Mouse (Mus musculus) liver, adult 2 months (tissue): ENCODE measurements around the gene Myo5c. TPM values are rescaled to one million over a fixed set of nuclear protein-coding genes. Genes with fewer than 3 reads are reported as not detected.

Source experiments
- DNase-seq: peaks from one replicate; pipeline ENCODE4 v3.0.0-alpha.2; 2011; ENCODE audit warnings: low read depth, low spot score; ENCODE audit errors: extremely low read depth
- H3K27ac ChIP-seq: fragments of 200-500 bp; replicated peaks from 2 replicates; pipeline ENCODE4 v1.5.1; 2012; ENCODE audit warnings: low read depth, mild to moderate bottlenecking, control low read depth, inconsistent platforms, low read length; ENCODE audit not compliant: insufficient read depth
- H3K27me3 ChIP-seq: fragments of 200-500 bp; 2 replicates; pipeline ENCODE4 v1.6.1; 2012; ENCODE audit warnings: mild to moderate bottlenecking, moderate library complexity, low read length, inconsistent platforms; ENCODE audit not compliant: control insufficient read depth, insufficient read depth
- H3K36me3 ChIP-seq: fragments of 200-500 bp; 2 replicates; pipeline ENCODE4 v1.6.1; 2012; ENCODE audit warnings: low read length, inconsistent platforms; ENCODE audit not compliant: control insufficient read depth, insufficient read depth
- H3K4me1 ChIP-seq: fragments of 200-500 bp; 2 replicates; pipeline ENCODE4 v1.6.1; 2011; ENCODE audit warnings: low read length; ENCODE audit not compliant: control insufficient read depth, insufficient read depth
- H3K4me3 ChIP-seq: fragments of 200-500 bp; 2 replicates; pipeline ENCODE4 v1.5.1; 2011; ENCODE audit warnings: low read depth, mild to moderate bottlenecking, control low read depth, low read length, moderate library complexity; ENCODE audit not compliant: insufficient read depth
- H3K79me2 ChIP-seq: fragments of 200-500 bp; 2 replicates; pipeline ENCODE4 v1.6.1; 2012; ENCODE audit warnings: inconsistent platforms, mild to moderate bottlenecking, low read length, moderate library complexity; ENCODE audit not compliant: control insufficient read depth, insufficient read depth
- H3K9ac ChIP-seq: fragments of 200-500 bp; 2 replicates; pipeline ENCODE4 v1.6.1; 2012; ENCODE audit warnings: low read depth, mild to moderate bottlenecking, control low read depth, inconsistent platforms, low read length
- CTCF ChIP-seq: fragments of 200-500 bp; IDR thresholded peaks from 2 replicates; pipeline ENCODE4 v1.5.1; 2011; ENCODE audit warnings: low read depth, low read length, control low read depth
- POLR2A ChIP-seq: fragments of 200-500 bp; IDR thresholded peaks from 2 replicates; pipeline ENCODE4 v1.6.1; 2011; ENCODE audit warnings: low read length, control low read depth; ENCODE audit not compliant: insufficient read depth; ENCODE audit errors: extremely low read depth
- WGBS: fragments of 180-500 bp; shearing (Covaris S2); methylation state at CpG from one replicate; pipeline ENCODE4 v1.1.7; 2018; 5-methylcytosine and 5-hydroxymethylcytosine counted together
- polyA plus RNA-seq: library from polyadenylated mRNA; depleted of rRNA; stranded (reverse); fragments of >200 nt; gene quantifications from 2 replicates; pipeline ENCODE4 v1.2.3, GENCODE M21; 2012; rRNA removed
- total RNA-seq: library from RNA; depleted of rRNA; stranded (reverse); fragments of >200 nt; gene quantifications from 2 replicates; pipeline ENCODE4 v1.2.3, GENCODE M21; 2014; rRNA removed

The Myo5c gene
- total RNA-seq (0.18 and 0.20 TPM in 2 replicates), polyA plus RNA-seq (0.07 and 0.12 TPM in 2 replicates)

GRCm38 (mm10) chr9:75231841-75232746, at the start of gene Myo5c:
Gene Myo5c (plus strand): TSS chr9:75232020.
- 9% methylated on average over 48 of the region's 48 CpGs for WGBS
- DNase-seq = no peak
- TF ChIP-seq CTCF = no peak
- TF ChIP-seq POLR2A = no peak
- Histone ChIP-seq H3K9ac (no peak within 1 kb of the TSS), H3K27me3 (peaks cover 3% of the 10 kb centered on the region; the same call in 1 of the 2 replicates), H3K4me3 (peak within 1 kb of the TSS; percentile 44; the same call in 1 of the 2 replicates), H3K36me3 (no peaks in the 10 kb centered on the region), H3K27ac (no peak within 1 kb of the TSS), H3K79me2 (no peaks in the 10 kb centered on the region), H3K4me1 (no peaks in the 10 kb centered on the region)

GRCm38 (mm10) chr9:75187646-75188260, 44.1 kb upstream of the Myo5c start:
- no peak for DNase-seq
- Histone ChIP-seq H3K79me2 (no peaks in the 10 kb centered on the region), H3K4me1 (no peaks in the 10 kb centered on the region), H3K36me3 (no peaks in the 10 kb centered on the region), H3K9ac (no peak overlapping the region), H3K27me3 (no peaks in the 10 kb centered on the region), H3K27ac (no peak overlapping the region), H3K4me3 (no peak overlapping the region)
- TF ChIP-seq POLR2A (no peak), CTCF (no peak)
- 88% methylated on average over 3 of the region's 3 CpGs for WGBS

- Histone ChIP-seq H3K9ac (no peak overlapping the region), H3K4me1 (no peaks in the 10 kb centered on the region), H3K79me2 (no peaks in the 10 kb centered on the region), H3K27ac (no peak overlapping the region), H3K36me3 (no peaks in the 10 kb centered on the region), H3K27me3 (no peaks in the 10 kb centered on the region), H3K4me3 (no peak overlapping the region)
- WGBS = 84% methylated on average over 4 of the region's 4 CpGs
- no peak for DNase-seq
- TF ChIP-seq CTCF (no peak), POLR2A (no peak)
These were observed 38.0 kb upstream of the Myo5c start for GRCm38 (mm10) chr9:75193858-75194257.

GRCm38 (mm10) chr9:75196335-75196734, 35.5 kb upstream of the Myo5c start:
- Histone ChIP-seq H3K4me3 (no peak overlapping the region), H3K9ac (no peak overlapping the region), H3K27ac (no peak overlapping the region), H3K4me1 (no peaks in the 10 kb centered on the region), H3K27me3 (no peaks in the 10 kb centered on the region), H3K36me3 (no peaks in the 10 kb centered on the region), H3K79me2 (no peaks in the 10 kb centered on the region)
- DNase-seq = peak; percentile 1
- TF ChIP-seq POLR2A (no peak), CTCF (no peak)
- WGBS = 63% methylated on average over 2 of the region's 2 CpGs

GRCm38 (mm10) chr9:75197297-75197696, 34.5 kb upstream of the Myo5c start:
- 68% methylated on average over 6 of the region's 6 CpGs for WGBS
- H3K36me3 ChIP-seq = no peaks in the 10 kb centered on the region
- no peak for DNase-seq

More at GRCm38 (mm10) chr9:75197297-75197696, 34.5 kb upstream of the Myo5c start:
- Histone ChIP-seq H3K9ac (no peak overlapping the region), H3K4me1 (no peaks in the 10 kb centered on the region), H3K27me3 (no peaks in the 10 kb centered on the region), H3K27ac (no peak overlapping the region), H3K4me3 (no peak overlapping the region), H3K79me2 (no peaks in the 10 kb centered on the region)
- no peak for TF ChIP-seq POLR2A
